Mouse (Mus musculus) liver, embryonic 14.5 days (tissue): Measurements from ENCODE around the gene Rragc. TPM values are rescaled to one million over a fixed set of nuclear protein-coding genes. Genes with fewer than 3 reads are reported as not detected.
A peak's percentile ranks its signal among the peaks of the same experiment; 100 is the strongest.

Source experiments
- ATAC-seq: fragments of 200-750 bp; cut with Nextera tagmentation; 2 replicates; pipeline ENCODE4 v1.8.0; 2017; ENCODE audit warnings: moderate number of reproducible peaks, mild to moderate bottlenecking, moderate library complexity; ENCODE audit not compliant: insufficient read depth
- DNase-seq, 3 experiments: peaks; one replicate each; pipeline ENCODE4 v3.0.0-alpha.2; 2012 to 2013; ENCODE audit warnings: low read depth in 3 of 3, low spot score in 3 of 3
- H3K27ac ChIP-seq: fragments of 300-500 bp; sonication (generic); 2 replicates; pipeline ENCODE4 v1.5.1; 2014; ENCODE audit warnings: moderate library complexity, mild to moderate bottlenecking, control low read depth, inconsistent platforms
- H3K27me3 ChIP-seq: fragments of 300-500 bp; sonication (generic); 2 replicates; pipeline ENCODE4 v1.6.1; 2014; ENCODE audit warnings: mild to moderate bottlenecking, low read length, moderate library complexity; ENCODE audit not compliant: control insufficient read depth, insufficient read depth
- H3K36me3 ChIP-seq: fragments of 300-500 bp; sonication (generic); replicated peaks from 2 replicates; pipeline ENCODE4 v1.6.1; 2014; ENCODE audit warnings: low read depth; ENCODE audit not compliant: control insufficient read depth, insufficient read depth
- H3K4me1 ChIP-seq, 2 experiments: fragments of 200-500 bp in 1 of 2; fragments of 300-500 bp in 1 of 2; sonication (generic) in 1 of 2; replicated peaks; 2 replicates each; pipeline ENCODE4 v1.6.1; 2012 to 2014; ENCODE audit warnings: antibody characterized with exemption in 1 of 2, inconsistent platforms in 1 of 2, low read length in 1 of 2; ENCODE audit not compliant: control insufficient read depth in 2 of 2, insufficient read depth in 2 of 2
- H3K4me2 ChIP-seq: fragments of 300-500 bp; sonication (generic); 2 replicates; pipeline ENCODE4 v1.6.1; 2014; ENCODE audit warnings: low read depth, mild to moderate bottlenecking, control low read depth, moderate library complexity
- H3K4me3 ChIP-seq, 2 experiments: fragments of 200-500 bp in 1 of 2; fragments of 300-500 bp in 1 of 2; sonication (generic) in 1 of 2; 2 replicates each; pipeline ENCODE4 v1.5.1; 2012 to 2014; ENCODE audit warnings: low read depth in 2 of 2, low read length in 2 of 2, mild to moderate bottlenecking in 2 of 2, control low read depth in 1 of 2, inconsistent platforms in 1 of 2, moderate library complexity in 1 of 2; ENCODE audit not compliant: insufficient read depth in 1 of 2
- H3K9ac ChIP-seq: fragments of 300-500 bp; sonication (generic); replicated peaks from 2 replicates; pipeline ENCODE4 v1.6.1; 2014; ENCODE audit warnings: mild to moderate bottlenecking, control low read depth, moderate library complexity
- H3K9me3 ChIP-seq: fragments of 300-500 bp; sonication (generic); 2 replicates; pipeline ENCODE4 v1.6.1; 2016; ENCODE audit warnings: low read length, mixed read lengths; ENCODE audit not compliant: control insufficient read depth
- CTCF ChIP-seq: IDR thresholded peaks from 2 replicates; pipeline ENCODE4 v1.5.1; 2016; ENCODE audit warnings: antibody characterized with exemption, low read depth, control low read depth
- EP300 ChIP-seq: IDR thresholded peaks from 2 replicates; pipeline ENCODE4 v1.6.1; 2016; ENCODE audit warnings: antibody characterized with exemption, low read depth
- WGBS: fragments of 180-500 bp; shearing (Covaris S2); extraction: QIAGEN DNeasy Blood & Tissue Kit; methylation state at CpG from one replicate; pipeline ENCODE4 v1.1.7; 2014; ENCODE audit not compliant: insufficient replicate concordance; 5-methylcytosine and 5-hydroxymethylcytosine counted together
- polyA plus RNA-seq, 2 experiments: library from polyadenylated mRNA; depleted of rRNA in 1 of 2; stranded (reverse) in 1 of 2; unstranded in 1 of 2; fragments of >200 nt; fragmentation: Nextera tagmentation in 1 of 2; extraction: Ambion mirVana in 1 of 2; gene quantifications; 2 replicates each; pipeline versions ENCODE4 v1.2.1 to v1.2.3; 2012 to 2014

Gene Rragc
- polyA plus RNA-seq, 2 experiments: 17.4 to 18.4 TPM

DNA sequence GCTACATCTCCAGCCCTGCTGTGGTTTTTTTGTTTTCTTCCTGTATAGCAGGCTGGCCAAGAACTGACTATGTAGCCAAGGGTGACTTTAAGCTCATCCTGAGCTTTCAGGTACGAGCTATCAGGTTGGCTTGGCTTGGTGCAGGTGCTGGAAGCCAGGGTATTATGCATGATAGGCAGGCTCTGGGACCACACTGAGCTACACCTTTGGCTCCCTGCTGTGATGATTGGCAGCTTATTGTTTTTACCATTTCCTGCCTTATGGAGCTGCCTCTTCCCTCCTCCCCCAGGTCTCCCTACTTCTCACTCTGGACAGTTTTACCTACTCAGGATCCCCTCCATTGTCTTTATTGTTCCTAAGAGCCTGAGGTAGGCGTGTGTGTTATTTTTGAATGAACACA is 1.6 kb downstream of the Rragc start:
- 65% methylated on average over 2 of the region's 2 CpGs for WGBS
- Histone ChIP-seq H3K36me3 (peaks cover 21% of the 10 kb centered on the region), H3K4me3 (peak overlapping the region; percentile 67 to 92; a peak in 2 of 4 replicates), H3K27ac (no peak overlapping the region), H3K9ac (peak overlapping the region; percentile 92), H3K27me3 (no peaks in the 10 kb centered on the region), H3K4me1 (peaks cover 11 to 16% of the 10 kb centered on the region in 2 experiments), H3K4me2 (peak overlapping the region; percentile 81), H3K9me3 (no peaks in the 10 kb centered on the region)
- DNase-seq (no peak), ATAC-seq (no peak)
- TF ChIP-seq EP300 (no peak), CTCF (no peak)

DNA sequence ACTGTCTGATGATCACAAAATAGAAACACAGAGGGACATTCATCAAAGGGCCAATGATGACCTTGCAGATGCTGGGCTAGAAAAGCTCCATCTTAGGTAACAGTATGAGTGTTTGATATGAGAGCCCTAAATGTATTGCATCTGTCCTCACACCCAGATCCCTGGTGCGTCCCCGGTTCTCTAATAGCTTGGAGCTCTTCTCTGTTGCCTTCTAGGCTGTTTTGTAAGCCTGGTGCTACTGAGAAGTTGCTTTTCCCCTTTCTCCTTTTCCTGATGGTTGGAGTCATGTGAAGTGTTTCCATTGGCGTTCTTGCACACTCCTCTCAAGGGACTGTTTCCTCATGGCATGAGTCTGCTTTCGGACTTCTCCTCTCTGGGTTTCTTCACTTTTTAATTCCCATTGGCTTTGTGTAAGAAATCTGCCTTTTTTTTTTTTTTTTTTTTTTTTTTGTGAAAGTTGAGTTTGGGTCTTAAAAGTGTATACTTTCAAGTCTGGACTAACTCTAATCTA is 3.9 kb downstream of the Rragc start:
- H3K4me3 ChIP-seq: no peak overlapping the region
- H3K27ac ChIP-seq: no peak overlapping the region
- 74% methylated on average over 4 of the region's 4 CpGs for WGBS
- DNase-seq (no peak), ATAC-seq (no peak)
- peaks cover 40% of the 10 kb centered on the region for H3K36me3 ChIP-seq
- peaks cover 10 to 15% of the 10 kb centered on the region in 2 experiments for H3K4me1 ChIP-seq
- no peaks in the 10 kb centered on the region for H3K27me3 ChIP-seq
- no peak overlapping the region for H3K9ac ChIP-seq
- TF ChIP-seq CTCF: no peak
- TF ChIP-seq EP300: no peak
- H3K4me2 ChIP-seq: no peak overlapping the region
- H3K9me3 ChIP-seq: no peaks in the 10 kb centered on the region

DNA sequence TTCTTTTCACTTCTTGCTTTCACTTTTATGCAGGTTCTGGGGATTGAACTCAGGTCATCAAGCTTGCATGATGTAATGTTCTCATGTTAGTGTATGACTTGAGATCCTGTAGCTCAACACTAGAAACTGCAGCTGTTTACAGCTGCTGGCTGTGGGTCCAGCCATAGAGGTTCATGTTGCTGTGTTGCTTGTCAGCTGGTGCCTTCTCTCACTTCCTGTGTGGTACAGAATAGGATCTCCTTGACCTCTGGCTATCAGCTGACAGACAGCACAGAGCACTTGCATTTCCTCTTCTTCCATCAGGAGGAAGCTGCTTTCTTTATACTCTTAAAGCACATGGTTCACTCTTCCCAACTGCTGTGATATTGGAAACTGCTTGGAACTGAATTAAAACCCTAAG is 10.7 kb downstream of the Rragc start:
- ATAC-seq: peak; percentile 58; the same call in 1 of the 2 replicates
- H3K9me3 ChIP-seq: no peaks in the 10 kb centered on the region
- no peak overlapping the region for H3K4me3 ChIP-seq
- no peak overlapping the region for H3K27ac ChIP-seq
- H3K4me1 ChIP-seq: no peaks in the 10 kb centered on the region
- no peak for DNase-seq
- no peak overlapping the region for H3K4me2 ChIP-seq
- H3K9ac ChIP-seq: no peak overlapping the region
- peaks cover 46% of the 10 kb centered on the region for H3K36me3 ChIP-seq
- H3K27me3 ChIP-seq: no peaks in the 10 kb centered on the region
- no peak for TF ChIP-seq EP300
- no peak for TF ChIP-seq CTCF

DNA sequence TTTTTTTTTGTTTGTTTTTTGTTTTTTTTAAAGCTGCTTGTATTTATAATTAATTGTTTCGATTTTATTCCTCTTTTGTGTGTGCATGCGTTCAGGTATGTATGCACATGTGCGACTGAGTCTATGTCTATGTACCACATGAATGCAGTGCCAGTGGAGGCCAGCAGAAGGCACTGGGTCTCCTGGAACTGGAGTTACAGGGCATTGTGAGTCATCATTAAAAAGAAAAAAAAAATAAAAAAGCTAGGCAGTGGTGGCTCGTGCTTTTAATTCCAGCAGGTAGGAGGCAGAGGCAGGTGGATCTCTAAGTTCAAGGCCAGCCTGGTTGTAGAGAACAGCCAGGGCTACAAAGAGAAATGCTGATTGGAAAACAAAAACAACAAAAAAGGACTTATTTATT is 12.7 kb downstream of the Rragc start:
- H3K4me1 ChIP-seq: no peaks in the 10 kb centered on the region
- H3K4me3 ChIP-seq: no peak overlapping the region
- WGBS: 77% methylated on average over 4 of the region's 4 CpGs
- ATAC-seq (no peak), DNase-seq (no peak)
- H3K4me2 ChIP-seq: no peak overlapping the region
- no peak overlapping the region for H3K9ac ChIP-seq
- H3K27ac ChIP-seq: no peak overlapping the region
- TF ChIP-seq CTCF (no peak), EP300 (no peak)
- H3K9me3 ChIP-seq: no peaks in the 10 kb centered on the region
- peaks cover 31% of the 10 kb centered on the region for H3K36me3 ChIP-seq
- no peaks in the 10 kb centered on the region for H3K27me3 ChIP-seq

DNA sequence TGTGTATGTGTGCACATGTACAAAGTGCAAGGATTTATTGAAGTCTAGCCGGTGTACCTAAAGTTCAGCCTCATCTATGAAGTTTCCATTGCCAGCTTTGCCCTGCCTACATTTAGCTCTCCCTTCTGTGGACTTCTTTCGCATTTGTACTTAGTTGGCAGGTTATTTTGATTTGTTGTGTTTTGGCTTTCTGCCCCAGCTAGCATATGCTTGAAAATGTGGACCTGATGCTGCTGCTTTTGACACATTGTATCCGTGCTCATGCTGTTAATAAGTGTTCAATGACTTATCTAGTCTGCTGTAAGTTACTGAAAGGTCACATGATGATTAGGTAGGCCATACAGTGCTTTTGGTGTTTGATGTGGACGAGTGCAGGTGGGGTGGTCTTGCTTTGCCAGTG is 17.1 kb downstream of the Rragc start:
- Histone ChIP-seq H3K36me3 (peaks cover 28% of the 10 kb centered on the region), H3K9ac (no peak overlapping the region), H3K27ac (no peak overlapping the region), H3K4me2 (no peak overlapping the region), H3K4me1 (no peaks in the 10 kb centered on the region), H3K27me3 (no peaks in the 10 kb centered on the region), H3K9me3 (no peaks in the 10 kb centered on the region), H3K4me3 (no peak overlapping the region)
- 75% methylated on average over 4 of the region's 4 CpGs for WGBS
- no peak for TF ChIP-seq CTCF
- TF ChIP-seq EP300: no peak
- no peak for DNase-seq
- no peak for ATAC-seq
